Mouse (Mus musculus) layer of hippocampus, adult 9-10 months (tissue): Measurements from ENCODE around the gene Spata45.

Source experiments
- DNase-seq: peaks from one replicate; pipeline ENCODE4 v3.0.0; 2022; ENCODE audit warnings: low spot score

The Spata45 gene

DNA sequence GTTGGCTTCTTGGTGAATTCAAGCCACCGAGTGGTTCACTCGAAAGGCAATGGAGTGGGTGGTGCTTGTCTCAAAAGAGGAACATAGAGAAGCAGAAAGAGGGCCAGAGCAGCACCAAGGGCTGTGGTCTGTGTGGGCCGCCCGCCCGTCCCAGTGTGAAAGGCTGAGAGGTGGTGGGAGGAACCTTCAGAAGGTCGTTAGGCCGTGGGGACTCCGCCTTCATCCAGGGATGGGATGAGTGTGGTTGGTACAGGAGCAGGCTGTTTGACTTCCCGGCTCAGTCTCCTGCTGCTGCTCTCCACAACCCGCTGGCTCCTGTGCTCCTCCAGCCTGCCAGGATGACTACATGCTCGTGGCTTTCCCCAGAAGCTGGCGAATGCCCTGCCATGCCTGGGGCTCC is 49.2 kb downstream of the Spata45 start:
- no peak for DNase-seq

DNA sequence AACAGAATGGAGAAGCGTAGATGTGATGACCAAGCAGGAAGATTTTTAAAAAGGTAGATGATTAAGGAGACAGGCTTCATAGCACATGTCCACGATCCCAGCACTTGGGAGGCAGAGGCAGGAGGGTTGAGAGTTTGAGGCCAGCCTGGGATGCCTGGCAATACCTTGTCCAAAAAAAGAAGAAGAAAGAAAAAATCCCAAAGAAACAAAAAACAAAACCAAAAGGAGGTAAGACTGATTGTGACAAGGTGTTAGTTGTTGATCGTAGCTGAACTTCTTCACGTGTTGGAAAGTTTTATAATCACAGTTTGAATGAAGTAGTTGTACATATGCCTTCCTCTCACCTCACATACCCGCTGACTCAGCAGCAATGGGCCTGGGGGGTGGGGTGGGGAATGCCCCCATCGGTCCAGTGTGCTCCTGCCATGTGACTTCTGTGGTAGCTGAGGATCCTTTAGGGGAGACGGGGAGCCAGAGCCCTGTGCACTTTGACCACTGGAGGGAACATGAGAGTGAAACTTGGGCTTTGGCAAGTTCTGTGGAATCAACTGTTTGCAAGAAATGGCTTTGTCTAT is 50.0 kb downstream of the Spata45 start:
- no peak for DNase-seq

DNA sequence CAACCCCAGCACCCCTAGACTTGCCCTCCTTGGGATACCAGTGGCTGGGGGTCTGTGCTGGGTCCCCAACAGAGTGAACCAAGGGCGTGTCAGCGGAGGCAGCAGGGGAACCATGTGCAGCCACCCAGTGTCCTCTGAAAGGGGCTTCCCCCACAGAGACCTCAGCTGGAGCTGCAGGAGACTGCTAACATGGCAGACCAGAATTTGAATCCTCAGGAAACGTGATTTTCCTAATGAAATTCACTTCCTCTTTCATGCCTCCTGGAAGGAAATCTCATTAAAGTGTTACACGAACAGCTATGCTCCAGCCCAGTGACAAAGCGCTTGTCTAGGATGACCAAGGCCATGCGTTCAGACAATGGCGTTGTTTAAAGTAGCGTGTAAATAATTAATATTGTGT is 50.5 kb downstream of the Spata45 start:
- DNase-seq: no peak

DNA sequence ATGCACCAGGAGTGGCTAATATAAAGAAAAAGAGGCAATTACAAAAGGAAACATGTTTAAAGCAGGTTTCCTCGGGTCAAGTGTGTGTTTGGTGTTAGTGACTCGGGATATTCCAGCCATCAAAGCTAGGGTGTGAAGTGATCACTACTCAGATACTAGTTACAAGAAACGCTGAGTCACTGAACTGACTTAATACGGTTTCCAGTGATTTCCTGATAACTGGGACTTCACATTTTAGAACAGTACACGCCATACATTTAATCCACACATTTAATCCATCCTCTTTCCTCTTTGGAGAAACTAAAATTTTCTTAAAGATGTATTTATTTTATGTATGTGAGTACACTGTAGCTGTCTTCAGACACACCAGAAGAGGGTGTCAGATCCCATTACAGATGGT is 51.5 kb downstream of the Spata45 start:
- DNase-seq: no peak

DNA sequence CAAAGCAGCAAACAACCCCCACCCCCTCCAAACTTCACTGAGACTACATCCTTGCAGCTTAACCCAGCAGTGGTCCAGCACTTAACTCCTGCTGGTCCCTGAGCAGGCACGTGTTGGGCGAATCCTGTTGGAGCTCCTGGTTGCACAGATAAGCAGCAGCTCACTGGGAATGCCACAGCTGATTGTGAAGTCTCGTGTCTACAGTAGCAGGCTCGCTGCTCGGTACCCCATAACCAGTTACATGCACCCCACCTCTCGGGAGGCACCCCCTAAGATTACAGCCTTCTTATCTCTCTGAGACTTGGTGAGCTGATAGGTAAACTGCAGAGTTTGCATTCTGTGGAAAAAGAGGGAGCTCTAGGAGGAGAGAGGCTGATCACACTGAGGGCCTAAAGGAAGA is 52.9 kb downstream of the Spata45 start:
- no peak for DNase-seq

DNA sequence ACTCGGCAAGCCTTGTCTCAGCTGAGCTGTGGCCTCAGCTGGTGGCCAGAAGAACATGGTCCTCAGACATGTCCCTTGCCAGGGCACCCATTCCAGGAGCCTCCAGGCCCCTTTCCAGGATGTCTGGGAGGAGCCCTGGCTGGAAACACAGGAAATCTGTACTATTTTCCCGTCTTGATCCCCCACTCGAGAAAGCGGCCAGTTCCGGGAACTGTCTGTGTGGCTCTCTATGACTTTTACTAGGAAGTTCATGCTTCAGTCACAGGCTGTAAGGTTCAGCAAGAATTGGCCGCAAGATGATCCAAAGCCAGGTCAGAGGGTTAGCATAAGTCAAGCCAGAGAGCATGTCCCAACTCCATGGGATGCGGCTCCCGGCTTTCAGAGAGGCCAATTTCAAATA is 55.6 kb downstream of the Spata45 start:
- no peak for DNase-seq
